Mouse (Mus musculus): ENCODE data around the gene Slc25a33. TPM values are rescaled to one million over a fixed set of nuclear protein-coding genes. Genes with fewer than 3 reads are reported as not detected.

Slc25a33 gene
- total and polyA plus RNA-seq, 2 experiments from 2014 or later, result 12.5 to 29.7 TPM

- TF ChIP-seq CTCF (IDR thresholded peaks at IDR 0.05; ENCODE audit: low read depth), result no peak
- Histone ChIP-seq H3K36me3 (ENCODE audit: insufficient read depth) (no peaks in the 10 kb centered on the region), H3K4me2 (ENCODE audit: low read depth) (no peak overlapping the region), H3K4me1 (ENCODE audit: insufficient read depth) (no peaks in the 10 kb centered on the region), H3K9me3 (ENCODE audit: low read length) (0 out of 2 replicates have a peak, but pooled peaks cover 3% of the 10 kb centered on the region), H3K27me3 (ENCODE audit: insufficient read depth, low read length) (no peaks in the 10 kb centered on the region), H3K4me3 (ENCODE audit: low read depth, low read length) (no peak overlapping the region), H3K27ac (ENCODE audit: low read depth, low read length) (no peak overlapping the region), H3K9ac (no peak overlapping the region)
- 66% methylated on average over 13 of the region's 13 CpGs for WGBS
- ATAC-seq (no peak), DNase-seq (no peak)
Observed at GRCm38 (mm10) chr4:149789421-149790194, 15.5 kb upstream of the Slc25a33 start.

DNA sequence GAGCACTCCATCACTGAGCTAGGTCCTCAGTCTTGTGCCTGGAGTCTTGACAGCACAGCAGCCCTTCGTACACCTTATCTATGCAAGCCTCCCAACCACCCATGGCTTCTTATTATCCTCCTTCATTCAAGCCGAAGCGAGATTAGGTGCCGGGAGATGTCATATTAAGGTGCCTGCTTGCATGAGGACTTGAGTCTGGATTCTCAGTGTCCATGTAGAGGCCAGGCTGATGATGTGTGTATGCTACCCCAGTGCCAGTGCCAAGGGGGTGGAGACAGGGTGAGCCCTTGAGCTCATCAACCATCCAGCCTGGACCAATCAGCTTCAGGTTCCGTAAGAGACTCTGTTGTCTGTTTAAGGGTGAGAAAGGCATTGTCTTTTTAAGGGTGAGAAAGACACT is 10.8 kb upstream of the Slc25a33 start:
- Histone ChIP-seq H3K27me3 (ENCODE audit: insufficient read depth, low read length) (no peaks in the 10 kb centered on the region), H3K9me3 (ENCODE audit: low read length) (0 out of 2 replicates have a peak, but pooled peaks cover 3% of the 10 kb centered on the region), H3K4me3 (ENCODE audit: low read depth, low read length) (no peak overlapping the region), H3K36me3 (ENCODE audit: insufficient read depth) (no peaks in the 10 kb centered on the region), H3K27ac (ENCODE audit: low read depth, low read length) (no peak overlapping the region), H3K4me2 (ENCODE audit: low read depth) (no peak overlapping the region), H3K9ac (no peak overlapping the region), H3K4me1 (ENCODE audit: insufficient read depth) (no peaks in the 10 kb centered on the region)
- TF ChIP-seq CTCF (IDR thresholded peaks at IDR 0.05; ENCODE audit: low read depth), result no peak
- ATAC-seq (no peak), DNase-seq (no peak)
- WGBS, result 80% methylated on average over 5 of the region's 5 CpGs

GRCm38 (mm10) chr4:149784371-149784770 is 10.3 kb upstream of the Slc25a33 start:
- Histone ChIP-seq H3K27me3 (ENCODE audit: insufficient read depth, low read length) (no peaks in the 10 kb centered on the region), H3K27ac (ENCODE audit: low read depth, low read length) (no peak overlapping the region), H3K4me1 (ENCODE audit: insufficient read depth) (no peaks in the 10 kb centered on the region), H3K4me3 (ENCODE audit: low read depth, low read length) (no peak overlapping the region), H3K9me3 (ENCODE audit: low read length) (0 out of 2 replicates have a peak, but pooled peaks cover 3% of the 10 kb centered on the region), H3K36me3 (ENCODE audit: insufficient read depth) (no peaks in the 10 kb centered on the region), H3K4me2 (ENCODE audit: low read depth) (no peak overlapping the region), H3K9ac (no peak overlapping the region)
- 84% methylated on average over 9 of the region's 9 CpGs for WGBS
- ATAC-seq (no peak), DNase-seq (no peak)
- TF ChIP-seq CTCF (IDR thresholded peaks at IDR 0.05; ENCODE audit: low read depth), result no peak

DNA sequence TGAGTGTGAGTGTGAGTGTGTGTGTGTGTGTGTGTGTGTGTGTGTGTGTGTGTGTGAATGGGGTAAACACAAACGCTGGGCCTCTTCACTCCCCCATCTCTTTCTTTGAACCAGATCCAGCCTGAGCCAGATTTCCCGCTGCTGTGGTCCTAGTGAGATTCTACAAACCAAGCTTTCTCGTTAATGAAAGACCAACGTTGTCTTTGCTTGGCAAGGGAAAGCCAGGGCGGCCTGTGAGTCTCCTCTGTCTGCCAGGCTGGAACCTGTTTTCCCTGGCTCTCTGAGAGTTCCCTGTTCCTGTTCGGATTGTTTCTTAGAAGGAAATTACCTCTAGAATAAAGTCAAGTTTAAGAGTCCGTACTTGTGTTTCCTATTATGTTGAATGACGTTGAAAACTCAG is 8.9 kb upstream of the Slc25a33 start:
- WGBS, result 51% methylated on average over 8 of the region's 8 CpGs
- Histone ChIP-seq H3K27ac (ENCODE audit: low read depth, low read length) (0 out of 2 replicates have a peak overlapping the region, but pooled peaks have one; percentile 45), H3K4me2 (ENCODE audit: low read depth) (no peak overlapping the region), H3K27me3 (ENCODE audit: insufficient read depth, low read length) (no peaks in the 10 kb centered on the region), H3K4me1 (ENCODE audit: insufficient read depth) (no peaks in the 10 kb centered on the region), H3K9me3 (ENCODE audit: low read length) (0 out of 2 replicates have a peak, but pooled peaks cover 3% of the 10 kb centered on the region), H3K4me3 (ENCODE audit: low read depth, low read length) (no peak overlapping the region), H3K36me3 (ENCODE audit: insufficient read depth) (no peaks in the 10 kb centered on the region), H3K9ac (no peak overlapping the region)
- ATAC-seq (peak; percentile 64), DNase-seq (peak; percentile 29)
- no peak for TF ChIP-seq CTCF (IDR thresholded peaks at IDR 0.05; ENCODE audit: low read depth)

DNA sequence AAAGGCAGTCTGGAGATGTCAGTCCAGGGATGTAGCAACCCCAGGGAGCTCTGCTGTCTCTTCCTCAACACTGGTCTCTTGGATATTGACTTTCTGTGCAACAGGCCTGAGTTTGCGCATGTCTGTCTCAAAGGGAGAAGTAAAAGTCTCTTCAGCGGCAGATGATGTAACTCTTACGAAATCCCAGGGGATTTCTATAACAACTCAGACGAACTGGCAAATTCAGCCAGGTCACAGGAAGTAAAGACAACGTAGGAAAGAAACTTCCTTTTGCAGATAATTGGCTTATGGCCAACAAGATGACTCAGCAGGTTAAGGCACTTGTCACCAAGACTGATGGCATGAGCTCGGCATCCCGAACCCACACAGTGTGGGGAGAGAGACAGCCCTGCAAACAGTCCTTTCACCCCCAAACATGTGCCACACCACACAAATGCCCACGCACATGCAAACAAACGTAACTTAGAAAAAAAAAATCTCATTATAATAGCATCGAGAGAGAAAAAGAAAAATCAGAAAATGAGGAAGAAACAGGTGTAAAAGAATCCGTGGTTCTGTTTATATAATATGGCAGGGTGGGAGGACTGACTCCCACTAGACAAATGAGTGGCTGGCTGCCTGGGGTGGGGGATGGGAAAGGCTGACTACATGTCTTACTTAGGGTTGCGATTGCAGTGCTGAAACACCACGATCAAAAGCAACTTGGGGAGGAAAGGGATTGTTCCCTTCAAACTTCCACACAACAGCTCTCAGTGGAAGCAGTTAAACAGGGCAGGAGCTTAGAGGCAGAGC is 6.7 kb upstream of the Slc25a33 start:
- Histone ChIP-seq H3K4me3 (ENCODE audit: low read depth, low read length) (no peak overlapping the region), H3K27me3 (ENCODE audit: insufficient read depth, low read length) (no peaks in the 10 kb centered on the region), H3K9ac (no peak overlapping the region), H3K4me1 (ENCODE audit: insufficient read depth) (no peaks in the 10 kb centered on the region), H3K9me3 (ENCODE audit: low read length) (no peaks in the 10 kb centered on the region), H3K4me2 (ENCODE audit: low read depth) (no peak overlapping the region), H3K27ac (ENCODE audit: low read depth, low read length) (no peak overlapping the region), H3K36me3 (ENCODE audit: insufficient read depth) (no peaks in the 10 kb centered on the region)
- TF ChIP-seq CTCF (IDR thresholded peaks at IDR 0.05; ENCODE audit: low read depth), result no peak
- DNase-seq (no peak), ATAC-seq (no peak)
- 74% methylated on average over 13 of the region's 13 CpGs for WGBS

DNA sequence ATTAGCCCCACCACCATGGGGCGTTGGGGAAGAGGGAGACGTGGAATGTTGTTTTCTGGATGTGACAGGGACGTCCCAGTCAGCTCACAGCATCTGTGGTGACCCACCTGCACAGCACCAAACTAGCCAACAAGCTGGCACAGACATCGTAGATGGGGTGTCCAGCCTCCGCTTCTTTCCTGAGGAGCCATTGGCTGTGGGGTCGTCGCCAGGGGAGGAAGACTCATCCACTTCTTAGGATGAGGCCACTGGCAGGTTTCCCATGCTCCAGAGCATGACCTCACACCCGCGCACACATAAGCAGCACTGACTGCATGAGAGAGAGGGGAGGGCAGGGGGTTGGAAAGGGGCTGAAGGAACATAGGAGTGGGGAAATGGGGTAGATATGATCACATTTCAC is 5.9 kb upstream of the Slc25a33 start:
- 81% methylated on average over 9 of the region's 9 CpGs for WGBS

DNA sequence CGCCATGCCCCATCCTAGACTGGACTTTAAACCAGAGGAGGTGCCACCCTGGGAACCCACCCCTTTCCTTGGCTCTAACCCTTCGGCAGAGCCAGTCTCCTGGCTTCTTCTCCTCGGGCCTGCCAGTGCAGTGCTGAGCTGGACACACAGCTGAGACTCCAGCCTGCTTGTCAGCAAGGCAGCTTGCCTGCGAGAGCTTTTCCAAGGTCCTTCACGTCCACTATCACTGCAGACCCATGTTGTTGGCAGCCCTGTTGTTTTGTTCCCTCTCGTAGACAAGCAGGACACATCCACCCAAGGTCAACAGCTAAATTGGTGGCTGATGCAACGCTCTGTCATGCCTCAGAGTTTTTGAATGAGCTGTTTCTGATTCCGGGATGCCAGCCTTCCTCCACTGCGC is 3.0 kb upstream of the Slc25a33 start:
- peaks cover 5% of the 10 kb centered on the region; the same call in 1 of the 2 replicates for H3K27me3 ChIP-seq (ENCODE audit: insufficient read depth, low read length)
- H3K36me3 ChIP-seq (ENCODE audit: insufficient read depth), result no peaks in the 10 kb centered on the region
- ATAC-seq, result no peak
- no peak overlapping the region for H3K4me2 ChIP-seq (ENCODE audit: low read depth)
- peaks cover 9% of the 10 kb centered on the region; the same call in 1 of the 2 replicates for H3K4me1 ChIP-seq (ENCODE audit: insufficient read depth)
- H3K27ac ChIP-seq (ENCODE audit: low read depth, low read length), result no peak overlapping the region
- WGBS, result 82% methylated on average over 9 of the region's 9 CpGs
- DNase-seq, result no peak
- no peaks in the 10 kb centered on the region for H3K9me3 ChIP-seq (ENCODE audit: low read length)
- H3K9ac ChIP-seq, result no peak overlapping the region
- no peak overlapping the region for H3K4me3 ChIP-seq (ENCODE audit: low read depth, low read length)
- no peak for TF ChIP-seq CTCF (IDR thresholded peaks at IDR 0.05; ENCODE audit: low read depth)

More for the DNA sequence above, 5.9 kb upstream of the Slc25a33 start:
- Histone ChIP-seq H3K27ac (ENCODE audit: low read depth, low read length) (no peak overlapping the region), H3K4me2 (ENCODE audit: low read depth) (no peak overlapping the region), H3K4me3 (ENCODE audit: low read depth, low read length) (no peak overlapping the region), H3K9me3 (ENCODE audit: low read length) (no peaks in the 10 kb centered on the region), H3K27me3 (ENCODE audit: insufficient read depth, low read length) (peaks cover 5% of the 10 kb centered on the region; the same call in 1 of the 2 replicates), H3K4me1 (ENCODE audit: insufficient read depth) (no peaks in the 10 kb centered on the region), H3K9ac (no peak overlapping the region), H3K36me3 (ENCODE audit: insufficient read depth) (no peaks in the 10 kb centered on the region)
- DNase-seq (no peak), ATAC-seq (no peak)
- TF ChIP-seq CTCF (IDR thresholded peaks at IDR 0.05; ENCODE audit: low read depth), result no peak
